Mouse (Mus musculus) spleen, adult 12 weeks (tissue): ENCODE data around the gene Tmem243.
A peak's percentile ranks its signal among the peaks of the same experiment; 100 is the strongest.

Experiments
- DNase-seq: peaks from one replicate; pipeline ENCODE4 v3.0.0; 2022; ENCODE audit warnings: low spot score

The Tmem243 gene

DNA sequence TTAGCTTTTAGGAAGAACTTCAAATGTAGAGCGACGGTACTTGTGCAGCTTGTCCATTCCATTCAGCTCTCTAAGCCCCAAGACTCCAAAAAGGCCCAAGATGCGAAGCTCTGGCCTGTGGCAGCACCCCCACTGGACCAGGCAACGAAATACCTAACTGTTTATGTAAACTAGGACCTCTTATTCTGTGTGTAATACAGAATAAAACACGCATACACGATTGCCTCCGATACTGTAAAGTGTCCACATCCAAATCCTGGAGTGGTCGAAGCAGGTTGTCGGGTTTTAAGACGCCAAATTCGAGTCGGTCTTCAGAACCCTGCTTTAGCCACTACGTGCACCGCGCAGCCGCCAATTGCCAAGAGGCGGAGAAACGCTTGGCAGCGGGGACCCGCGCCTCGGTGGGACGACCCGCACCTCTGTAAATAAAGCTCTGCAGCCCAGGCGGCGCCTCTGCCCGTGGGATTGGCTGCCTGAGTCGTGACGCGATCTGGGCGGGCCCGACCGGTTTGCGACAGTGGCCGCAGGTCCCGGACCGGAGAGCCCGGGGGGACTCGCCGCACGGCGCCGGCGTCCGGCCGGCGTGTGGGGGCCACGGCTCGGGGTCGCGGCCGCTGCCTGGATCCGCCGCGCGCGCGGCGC lies at the start of gene Tmem243:
TSS of gene Tmem243 (plus strand) at position 462 of the 642 bp plus-strand sequence.
- DNase-seq, result peak; percentile 64

DNA sequence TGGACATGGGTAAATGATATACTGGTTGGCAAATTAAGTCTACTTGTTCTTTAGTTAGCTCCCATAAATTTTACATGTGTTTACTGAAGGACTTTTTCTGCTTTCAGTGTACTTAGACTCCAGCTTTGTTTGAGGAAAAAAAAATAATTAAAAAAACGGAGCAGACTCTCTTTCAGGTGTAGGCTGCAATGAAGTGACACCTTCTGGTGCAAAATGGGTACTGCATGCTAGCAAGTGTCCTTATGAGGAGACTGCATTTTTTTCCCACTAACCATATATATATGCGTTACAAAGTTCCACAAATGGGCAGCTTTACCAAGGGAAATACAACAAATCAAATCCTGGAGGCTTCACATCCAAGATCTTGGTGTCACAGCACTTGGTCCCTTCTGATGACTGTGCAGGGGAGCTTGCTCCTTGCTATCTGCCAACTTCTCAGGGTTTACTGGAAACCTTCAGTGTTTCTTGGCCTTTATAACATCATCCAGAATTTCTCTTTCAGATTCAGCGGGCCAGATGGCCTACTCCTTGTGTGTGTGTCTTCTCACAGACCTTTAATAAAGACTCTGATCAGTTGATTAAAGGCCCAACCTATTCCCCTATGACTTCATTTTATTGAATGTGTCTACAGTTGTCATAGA lies 44.3 kb upstream of the Tmem243 start:
- DNase-seq, result peak; percentile 16

DNA sequence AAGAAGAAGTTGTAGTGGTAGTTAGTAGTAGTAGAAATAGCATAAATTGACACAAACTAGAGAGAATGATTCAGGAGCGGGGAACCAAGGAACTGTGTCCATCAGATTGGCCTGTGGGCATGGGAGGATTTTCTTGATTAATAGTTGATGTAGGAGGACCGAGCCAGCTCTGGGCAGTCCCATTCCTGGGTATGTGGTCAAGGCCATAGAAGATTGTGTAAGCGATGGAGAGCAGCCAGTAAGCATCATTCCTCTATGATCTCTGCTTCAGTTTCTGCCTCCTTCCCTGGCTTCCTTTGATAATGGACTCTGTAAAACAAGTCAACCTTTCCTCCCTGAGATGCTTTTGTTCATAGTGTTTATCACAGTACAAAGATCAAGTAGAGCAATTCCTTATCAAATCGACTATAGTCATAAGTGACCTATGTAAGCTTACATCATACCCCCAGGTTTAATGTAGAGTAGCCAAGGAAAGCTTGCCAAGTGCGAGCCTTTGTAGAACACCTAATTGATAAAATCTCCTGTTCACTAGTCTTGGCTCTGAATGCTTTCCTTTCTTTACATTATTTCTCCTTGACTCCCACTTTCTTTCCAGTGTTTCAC lies 43.1 kb upstream of the Tmem243 start:
- DNase-seq, result no peak

DNA sequence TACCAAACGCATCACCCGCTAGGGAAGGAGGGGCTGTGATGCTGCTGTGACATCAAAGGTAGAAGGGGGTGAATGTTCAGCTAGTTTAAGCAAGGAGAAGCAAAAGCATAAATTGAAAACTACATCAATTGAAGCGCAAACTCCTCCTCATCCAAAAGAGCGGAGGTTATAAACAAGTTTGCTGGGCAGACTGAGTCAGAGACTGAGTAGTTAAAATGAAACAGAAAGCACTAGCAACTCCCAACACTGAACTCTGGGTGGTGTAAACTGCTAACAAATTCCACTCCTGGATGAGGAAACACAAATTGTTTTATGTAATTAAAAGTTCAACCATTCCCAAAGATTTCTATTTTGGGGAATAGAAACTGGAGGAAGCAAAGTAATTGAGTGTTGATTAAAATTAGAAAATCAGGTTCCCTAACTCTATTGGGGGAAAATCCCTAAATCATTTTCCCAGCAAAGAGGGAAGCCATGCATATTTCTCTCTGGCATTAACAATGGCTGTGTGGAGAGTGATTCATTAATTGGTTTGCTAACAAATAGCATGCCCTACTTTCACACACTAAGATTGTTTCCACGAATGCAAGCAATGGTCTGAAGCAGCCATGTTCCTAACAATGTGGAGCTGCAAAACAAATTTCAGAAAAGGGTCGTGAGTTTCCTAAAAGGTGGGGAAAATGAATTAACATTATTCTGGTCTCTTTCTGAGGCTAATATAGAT lies 41.0 kb upstream of the Tmem243 start:
- no peak for DNase-seq

DNA sequence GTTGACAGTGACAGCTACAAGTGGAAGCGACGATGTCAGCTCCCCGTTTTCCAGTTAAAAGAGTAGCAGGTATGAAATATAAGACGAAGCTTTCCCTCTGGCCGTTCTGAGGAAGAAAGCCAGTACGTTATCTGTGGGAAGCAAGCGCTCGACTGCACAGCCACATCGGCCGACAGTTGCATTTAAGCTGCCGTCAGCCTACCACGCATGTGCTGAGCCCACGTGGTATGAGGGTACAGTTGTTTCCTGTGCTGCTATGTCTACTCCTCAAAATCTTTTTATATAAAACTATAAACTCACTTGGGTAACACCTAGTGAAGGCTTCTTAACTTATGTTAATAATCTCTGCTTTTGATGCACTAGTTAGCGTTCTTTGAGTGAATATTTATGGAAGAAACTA lies 40.2 kb upstream of the Tmem243 start:
- DNase-seq, result no peak

DNA sequence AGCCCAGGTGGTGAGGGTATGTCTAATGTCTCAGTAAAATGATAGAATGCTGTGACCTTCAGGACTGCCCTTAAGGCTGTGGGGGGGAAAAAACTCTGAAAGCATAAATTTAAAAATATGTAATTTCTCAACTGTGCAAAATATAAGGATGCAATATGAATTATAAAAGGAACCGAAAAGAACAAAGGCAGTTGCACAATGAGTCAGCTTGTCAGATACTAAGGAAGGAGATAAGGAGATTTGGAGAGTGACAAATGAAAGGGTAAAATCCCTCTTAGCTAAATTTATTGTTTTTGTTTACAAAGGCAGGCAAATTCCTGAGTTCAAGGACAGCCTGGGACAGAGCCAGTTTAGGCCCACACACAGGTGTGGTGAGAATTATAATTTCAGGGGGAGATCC lies 36.3 kb upstream of the Tmem243 start:
- DNase-seq, result no peak

DNA sequence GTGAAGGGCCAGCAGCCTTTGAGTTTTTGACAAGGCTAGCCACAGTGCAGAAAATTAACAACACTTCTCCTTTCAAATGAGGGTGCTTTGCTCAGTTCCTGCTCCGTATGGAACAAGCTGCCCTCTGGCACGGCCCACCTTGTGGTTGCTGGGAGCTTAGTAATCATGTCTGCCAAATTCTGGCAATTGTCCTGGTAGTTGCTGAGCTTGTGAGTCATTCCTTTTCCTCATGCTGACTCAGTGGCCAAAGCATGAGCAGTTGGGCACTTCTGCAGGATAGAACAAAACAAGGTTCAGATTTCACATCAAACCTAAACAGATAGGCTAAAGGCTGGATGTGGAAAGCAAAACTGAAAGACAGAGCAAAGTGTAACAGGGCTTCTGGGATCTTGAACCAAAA lies 31.6 kb upstream of the Tmem243 start:
- no peak for DNase-seq

DNA sequence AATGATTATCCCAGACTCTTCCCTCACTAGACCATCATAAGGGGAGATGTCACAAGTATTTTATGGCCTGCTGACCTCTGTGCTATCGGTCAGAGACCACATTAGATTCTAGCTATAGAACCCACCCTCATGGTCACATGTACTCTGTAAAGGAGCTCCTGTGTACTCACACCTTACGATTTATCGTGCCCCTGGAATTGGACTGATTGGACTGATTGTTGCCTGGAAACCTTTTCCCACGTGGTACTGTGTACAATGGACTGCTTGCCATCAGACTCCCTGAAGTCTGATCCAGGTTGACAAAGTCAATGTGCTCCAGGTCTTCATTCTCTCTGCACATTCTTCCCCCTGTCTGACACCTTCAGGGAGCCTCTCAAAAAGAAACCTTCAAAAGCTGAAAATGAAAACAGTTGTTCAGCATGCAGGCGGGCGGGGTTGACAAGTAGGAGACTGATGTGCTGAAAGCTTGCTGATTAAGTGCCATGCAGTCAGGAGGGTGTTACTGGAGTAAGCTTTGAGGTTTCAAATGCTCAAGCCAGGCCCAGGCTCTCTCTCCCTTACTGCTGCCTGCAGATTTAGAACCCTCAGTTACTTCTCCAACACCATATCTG lies 30.8 kb upstream of the Tmem243 start:
- no peak for DNase-seq

DNA sequence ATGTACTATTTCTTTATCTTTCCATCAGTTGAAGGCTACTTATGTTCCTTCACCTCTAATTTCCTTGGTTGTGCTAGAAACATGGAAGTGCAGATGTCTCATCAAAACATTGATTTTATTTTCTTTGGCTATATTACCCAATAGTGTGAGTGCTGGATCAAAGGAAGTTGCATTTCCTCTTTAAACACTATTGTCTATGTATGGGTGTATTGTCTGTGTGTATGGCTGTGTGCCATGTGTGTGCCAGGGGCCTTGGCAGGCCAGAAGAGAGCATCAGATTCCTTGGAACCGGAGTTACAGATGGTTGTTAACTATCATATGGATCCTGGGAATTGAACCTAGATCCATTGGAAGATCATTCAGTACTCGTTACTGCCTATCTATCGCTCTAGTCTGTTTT lies 29.1 kb upstream of the Tmem243 start:
- DNase-seq, result no peak

DNA sequence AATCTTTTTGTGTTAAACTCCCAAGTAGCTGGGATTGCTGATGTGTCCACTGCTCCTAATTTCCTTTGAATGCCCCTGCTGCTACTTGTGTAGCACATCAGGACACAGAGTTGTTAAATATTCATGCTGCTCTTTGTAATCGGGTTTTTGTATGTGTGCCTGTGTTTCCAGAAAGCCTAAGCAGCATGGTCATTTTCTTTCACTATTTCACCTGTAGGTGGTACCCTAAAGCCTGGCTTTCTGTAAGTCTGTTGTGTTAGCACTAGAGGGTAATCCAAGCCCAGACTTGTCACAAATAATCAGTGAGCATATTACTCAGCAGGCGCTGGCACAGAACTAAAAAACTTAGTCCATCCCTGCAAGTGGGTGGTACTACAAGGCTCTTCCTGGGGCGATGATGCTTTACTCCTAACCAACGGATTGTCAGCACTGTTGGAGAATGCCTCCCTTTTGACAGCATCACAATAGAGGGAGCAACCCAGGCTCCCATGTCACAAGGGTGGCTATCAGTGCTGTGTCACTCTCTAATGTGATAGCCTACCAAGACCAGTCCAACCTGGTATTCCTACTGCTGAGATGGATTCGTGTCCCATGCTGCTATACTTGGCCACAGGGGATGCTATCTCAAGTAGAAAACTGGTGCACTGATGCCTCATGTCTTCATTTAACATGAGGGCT lies 27.2 kb upstream of the Tmem243 start:
- DNase-seq, result no peak

DNA sequence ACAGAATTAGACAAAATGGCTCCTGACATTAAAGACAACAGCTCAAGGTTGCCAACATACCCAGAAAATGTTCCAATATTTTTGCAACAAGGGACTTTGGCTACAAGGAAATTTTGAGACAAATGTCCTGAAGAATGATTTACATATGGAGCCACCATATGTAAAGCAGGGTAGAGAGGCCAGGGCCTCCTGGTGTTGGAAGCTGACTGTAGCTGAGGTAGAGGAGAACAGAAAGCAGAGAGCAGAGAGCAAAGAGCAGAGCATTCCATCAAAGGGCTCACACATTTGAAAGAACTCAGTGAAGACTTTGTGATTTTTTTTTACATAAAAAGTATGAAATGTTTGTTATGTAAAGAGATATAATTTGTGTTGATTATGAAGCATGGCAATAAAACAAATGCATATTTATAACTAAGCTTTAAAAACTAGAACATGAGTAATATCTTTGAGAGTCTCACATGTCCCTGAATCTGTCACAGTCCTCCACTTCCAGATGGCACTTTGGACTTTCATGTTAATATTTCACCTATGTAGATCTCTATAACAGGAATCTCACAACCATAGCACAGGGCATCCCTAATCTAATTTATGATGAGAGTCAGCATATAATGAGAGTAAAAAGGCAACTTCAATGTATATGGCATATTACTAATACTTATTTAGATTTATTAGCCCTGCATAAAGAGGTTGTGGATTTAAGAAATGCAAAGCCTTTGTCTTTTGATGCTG lies 20.5 kb upstream of the Tmem243 start:
- DNase-seq, result no peak

DNA sequence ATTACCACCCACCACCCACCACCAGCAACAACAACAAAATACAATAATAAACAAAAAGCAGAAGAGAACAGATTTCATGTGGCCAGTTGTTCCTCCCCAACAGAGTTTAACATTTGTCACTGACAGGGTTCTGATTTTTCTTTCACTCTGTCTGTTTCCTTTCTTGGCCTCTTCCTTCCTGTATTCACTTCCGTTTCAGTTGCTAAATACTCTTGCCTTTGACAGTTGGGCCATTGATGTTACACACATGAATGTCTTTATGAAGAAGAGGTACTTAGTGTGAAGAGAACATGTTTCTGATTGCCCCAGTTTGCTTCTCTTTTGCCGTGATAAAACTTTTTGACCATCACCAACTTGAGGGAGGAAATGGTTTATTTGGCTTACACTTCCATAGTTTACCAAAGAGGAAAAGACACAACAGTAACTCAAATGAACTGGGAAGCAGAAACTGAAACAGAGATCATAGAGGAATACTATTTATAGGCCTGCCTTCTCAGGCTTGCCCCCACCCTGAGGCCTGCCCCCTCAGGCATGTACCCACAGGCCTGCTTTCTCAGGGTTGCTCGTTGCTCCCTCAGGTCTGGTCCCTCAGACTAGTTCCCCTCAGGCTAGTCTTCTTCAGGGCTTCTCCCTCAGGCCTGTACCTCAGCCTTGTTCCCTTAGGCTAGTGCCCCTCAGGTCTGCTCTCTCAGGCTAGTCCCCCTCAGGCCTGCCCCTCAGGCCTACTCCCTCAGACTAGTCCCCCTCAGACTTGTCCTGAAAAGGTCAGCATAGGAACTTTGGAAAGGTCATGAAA lies 13.3 kb upstream of the Tmem243 start:
- DNase-seq, result no peak

DNA sequence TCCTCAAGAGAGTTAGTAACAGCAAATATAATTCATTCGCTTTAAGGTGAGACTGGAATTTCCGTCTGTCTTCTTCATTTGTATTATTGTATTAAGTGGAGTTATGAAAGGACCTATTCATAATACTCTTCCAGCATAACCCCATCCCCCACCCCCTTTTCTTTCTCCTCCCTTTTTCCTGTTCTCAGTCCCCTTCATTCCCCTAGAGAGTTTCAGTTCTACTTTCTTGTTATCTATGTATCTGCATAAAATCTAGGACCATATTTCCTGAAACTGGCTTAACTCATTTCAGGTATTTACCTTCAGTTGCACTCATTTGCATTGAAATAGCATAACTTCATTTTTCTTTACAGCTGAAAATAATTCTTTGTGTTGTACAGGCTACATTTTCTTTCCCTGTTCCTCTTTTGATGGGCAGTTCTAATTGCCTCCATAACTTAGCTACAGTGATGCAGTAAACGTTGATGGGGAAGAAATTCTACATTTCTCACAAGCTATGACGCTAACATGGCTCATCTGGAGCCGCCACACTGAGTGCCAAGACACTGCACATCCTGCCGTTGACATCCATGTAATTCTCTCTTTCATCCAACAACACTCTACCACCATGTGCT lies 9.9 kb upstream of the Tmem243 start:
- no peak for DNase-seq

DNA sequence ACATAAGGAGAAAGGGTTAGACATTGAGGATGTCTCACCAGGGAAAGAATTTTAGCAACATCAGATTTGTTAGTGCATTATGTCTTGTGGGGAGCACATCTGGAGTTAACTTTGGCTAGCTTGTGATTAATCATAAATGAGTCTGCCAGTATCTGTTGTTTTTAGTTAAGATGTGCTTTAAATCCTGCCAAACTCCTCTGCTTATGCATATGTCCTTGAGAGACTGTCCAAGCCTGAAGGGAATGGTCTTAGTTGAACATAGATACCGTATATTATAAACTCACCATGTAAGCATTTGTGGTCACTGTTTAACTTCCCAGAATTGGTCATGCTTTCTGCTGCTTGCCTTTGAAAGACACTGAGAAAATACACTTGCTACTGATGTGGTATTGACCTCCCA lies 7.8 kb upstream of the Tmem243 start:
- no peak for DNase-seq

DNA sequence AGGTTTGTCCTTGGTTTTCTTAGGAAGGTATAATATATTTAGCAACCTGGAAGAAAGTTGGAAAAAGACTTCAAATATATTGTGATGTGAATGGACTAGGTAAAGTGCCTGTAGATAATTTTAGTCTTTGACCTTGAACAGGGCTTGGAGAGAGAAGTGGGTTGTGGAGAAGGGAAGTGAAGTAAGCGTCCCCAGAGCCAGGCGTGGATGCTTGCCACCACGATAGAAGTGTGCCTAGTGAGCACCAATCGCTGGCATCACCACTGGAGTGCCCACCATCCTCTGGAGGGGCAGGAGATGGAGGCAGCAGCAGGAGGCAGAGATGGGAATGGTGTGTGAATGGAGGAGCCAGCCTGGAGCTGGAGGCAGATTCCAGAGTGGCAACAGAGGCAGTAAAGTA lies 7.0 kb upstream of the Tmem243 start:
- no peak for DNase-seq

DNA sequence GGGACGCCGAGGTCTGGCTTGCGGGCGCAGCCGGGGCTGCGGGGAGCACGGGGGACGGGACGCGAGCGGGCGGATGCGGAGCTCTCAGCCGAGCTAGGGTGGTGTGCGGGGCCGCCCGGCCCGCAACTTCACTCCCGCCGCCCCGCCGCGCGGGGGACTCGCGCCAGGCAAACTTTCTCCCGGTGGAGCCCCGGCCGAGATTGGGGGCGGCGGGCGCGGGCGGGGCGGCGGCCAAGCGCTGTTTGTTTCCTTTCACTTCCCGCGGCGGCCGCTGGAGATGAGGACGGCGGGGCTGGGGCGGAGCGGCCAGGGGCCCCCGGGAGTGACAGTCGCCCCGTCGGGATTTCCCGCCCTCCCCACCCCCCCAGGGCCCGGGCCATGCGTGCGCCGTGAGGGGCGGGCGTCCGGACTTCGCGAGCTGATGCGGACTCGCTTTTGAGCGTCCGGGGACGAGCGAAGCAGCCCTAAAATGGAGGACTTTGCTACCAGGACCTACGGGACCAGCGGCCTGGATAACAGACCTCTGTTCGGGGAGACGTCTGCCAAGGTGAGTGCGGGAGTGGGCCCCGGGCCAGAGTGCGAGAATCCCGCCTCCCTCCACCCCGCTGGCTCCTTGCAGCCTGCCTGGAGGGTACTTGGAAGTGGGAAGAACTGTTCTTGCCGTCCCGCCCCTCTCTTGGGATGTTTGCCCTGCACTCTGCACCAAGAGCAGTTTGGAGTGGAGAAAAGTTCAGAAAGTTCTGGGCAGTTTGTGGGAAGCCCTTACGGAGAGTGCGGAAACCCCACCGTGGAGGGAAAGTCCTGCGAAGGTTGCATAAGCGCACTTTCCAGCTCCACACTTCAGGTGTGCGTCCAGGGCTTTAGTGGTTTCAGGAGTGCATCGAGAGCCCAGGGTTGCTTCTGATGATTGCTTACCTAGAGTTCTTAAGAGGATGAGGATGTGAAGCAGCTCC lies 657 bp downstream of the Tmem243 start:
- DNase-seq, result peak; percentile 30

DNA sequence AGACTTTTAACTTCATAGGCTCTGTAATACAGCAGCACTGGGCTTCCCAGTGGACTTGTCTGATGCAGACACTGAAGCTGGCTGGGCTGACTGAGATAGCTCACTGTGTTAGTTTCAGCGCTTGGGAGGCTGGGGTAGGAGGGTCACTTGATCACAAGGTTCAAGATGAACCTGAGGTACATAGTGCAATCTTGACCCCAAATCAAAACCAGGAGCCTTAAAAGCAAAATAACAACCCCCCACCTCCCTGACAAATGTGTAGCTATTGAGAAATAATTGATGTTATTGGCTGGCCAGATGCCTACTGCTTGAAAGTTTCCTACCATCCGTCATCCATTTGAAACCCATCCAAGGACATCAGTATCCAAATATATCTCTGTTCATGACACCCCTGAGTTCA lies 2.2 kb downstream of the Tmem243 start:
- no peak for DNase-seq

DNA sequence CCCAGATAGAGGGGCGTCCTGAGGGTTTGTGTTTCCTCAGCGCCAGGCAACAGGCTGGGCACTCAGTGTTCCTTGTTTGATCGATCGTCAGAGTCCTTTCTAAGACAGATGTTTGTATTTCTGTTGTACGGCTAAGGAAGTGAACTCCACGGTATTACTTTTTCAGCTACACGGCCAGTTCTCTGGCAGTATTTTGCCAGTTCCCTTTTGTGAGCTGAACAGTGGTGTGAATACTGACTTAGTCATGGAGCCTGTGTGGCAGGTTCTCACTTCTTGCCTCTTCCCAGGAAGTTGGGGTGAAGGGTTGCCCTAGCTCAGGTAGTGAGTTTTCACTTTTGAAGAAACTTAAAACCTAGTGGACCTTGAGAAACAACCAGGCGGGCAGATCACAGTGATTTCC lies 3.5 kb downstream of the Tmem243 start:
- no peak for DNase-seq

DNA sequence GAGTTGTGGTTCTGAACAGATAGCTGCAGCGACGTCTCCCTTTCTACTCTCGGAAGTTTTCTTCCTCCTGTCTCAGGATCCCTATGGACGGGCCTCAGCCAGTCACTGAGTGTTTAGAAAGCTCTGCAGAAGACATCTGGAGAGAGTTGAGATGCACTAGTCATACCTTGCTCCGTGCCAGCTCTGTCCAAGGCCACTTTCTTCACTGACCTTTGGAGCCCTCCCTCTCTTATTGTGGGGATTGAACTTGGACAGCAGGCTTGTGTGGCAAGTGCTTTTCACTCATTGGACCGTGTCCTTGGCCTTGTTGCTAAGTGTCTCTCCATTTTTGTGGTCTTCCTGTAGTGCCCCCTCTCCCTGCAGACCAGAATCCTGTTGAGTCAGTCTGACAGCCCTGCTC lies 6.3 kb downstream of the Tmem243 start:
- DNase-seq, result no peak
